Mouse (Mus musculus) fat pad, adult 2 months (tissue): ENCODE data around the gene Wdr46.
A peak's percentile ranks its signal among the peaks of the same experiment; 100 is the strongest.
"Not testable (repeated sequence)": the region's sequence is repeated elsewhere in the genome, so short reads cannot be mapped to it uniquely, and the experiment has no call there.

Source experiments
- DNase-seq: peaks from one replicate; pipeline ENCODE4 v3.0.0-alpha.2; 2011; ENCODE audit warnings: low read depth, low spot score; ENCODE audit errors: extremely low read depth

The Wdr46 gene

DNA sequence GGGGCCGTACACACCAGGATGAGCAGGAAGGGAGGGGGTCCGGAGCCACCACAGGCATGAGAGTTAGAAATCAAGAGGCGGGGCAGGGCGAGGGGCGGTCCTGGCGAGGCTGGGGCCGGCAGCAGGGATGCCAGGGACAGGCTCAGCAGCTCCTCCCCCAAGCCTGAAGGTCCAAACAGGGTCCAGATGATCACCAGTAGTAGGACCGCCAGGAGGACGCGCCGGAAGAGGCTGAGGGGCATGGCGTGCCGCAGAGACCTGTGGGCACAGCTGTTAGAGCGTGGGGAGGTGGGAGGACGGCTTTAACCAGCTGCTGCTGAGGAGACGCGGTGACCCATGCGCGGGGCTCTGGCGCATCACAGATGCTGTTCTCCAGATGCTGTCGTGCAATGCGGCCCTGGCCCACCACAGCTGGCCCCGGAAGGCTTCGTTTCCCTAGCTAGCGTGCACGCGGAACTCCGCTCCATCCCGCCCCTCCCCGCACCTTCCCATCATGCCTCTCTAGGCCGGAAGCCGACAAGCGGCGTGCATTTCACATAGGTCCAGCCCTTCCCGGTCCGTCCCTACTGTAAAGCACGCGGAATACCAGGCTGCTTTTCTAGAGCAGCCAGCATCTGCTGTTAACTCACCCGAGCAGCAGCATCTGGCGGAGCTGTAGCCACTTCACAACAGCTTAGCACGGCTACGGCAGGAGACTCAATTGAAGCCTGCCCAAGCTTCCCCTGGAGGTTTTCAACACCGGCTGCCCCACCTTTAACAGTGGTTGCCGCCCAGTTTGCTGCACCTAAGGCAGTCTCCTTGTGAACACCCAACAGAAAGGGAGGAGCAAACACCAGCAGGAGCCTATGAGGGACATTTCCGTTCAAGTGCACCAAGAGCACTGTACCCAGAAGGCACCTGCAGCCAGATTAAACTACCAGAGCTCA is 10.8 kb downstream of the Wdr46 start, which contains the start of gene B3galt4:
B3galt4 (minus strand) TSS at position 468 of the 926 bp plus-strand sequence.
- DNase-seq: no peak

DNA sequence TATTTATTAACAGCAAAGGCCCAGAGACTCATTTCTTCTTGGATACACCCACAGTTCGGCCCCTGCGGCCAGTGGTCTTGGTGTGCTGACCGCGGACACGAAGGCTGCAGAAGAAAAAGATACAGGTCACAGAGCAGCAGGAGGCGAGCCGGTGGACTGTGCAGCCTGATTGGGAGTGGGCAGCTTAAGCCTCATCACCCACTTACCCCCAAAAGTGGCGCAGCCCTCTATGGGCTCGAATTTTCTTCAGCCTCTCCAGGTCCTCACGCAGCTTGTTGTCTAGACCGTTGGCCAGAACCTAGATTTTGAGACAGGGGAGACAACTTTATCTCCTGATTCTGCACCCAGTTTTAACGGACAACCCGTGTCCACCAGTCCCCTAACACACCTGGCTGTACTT is 11.6 kb downstream of the Wdr46 start:
- not testable (repeated sequence) for DNase-seq

DNA sequence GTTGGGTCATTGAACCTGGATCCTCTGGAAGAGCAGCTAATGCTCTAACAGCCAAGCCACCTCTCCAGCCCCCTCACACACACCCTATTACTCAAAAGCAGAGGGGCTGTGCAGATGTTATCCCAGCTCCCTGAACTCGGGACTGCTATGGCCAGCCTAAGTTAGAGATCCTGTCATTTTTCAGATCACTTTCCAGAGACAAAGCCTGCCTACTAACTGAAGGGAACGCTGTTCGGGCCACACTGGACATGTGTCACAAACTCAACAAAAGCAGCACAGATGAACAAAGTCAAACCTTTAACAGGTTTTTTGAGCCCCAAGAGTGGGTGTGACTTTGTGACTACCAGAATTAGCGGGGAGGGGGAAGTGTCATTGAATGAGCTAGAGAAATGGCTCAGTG is 12.4 kb downstream of the Wdr46 start:
- DNase-seq: no peak

DNA sequence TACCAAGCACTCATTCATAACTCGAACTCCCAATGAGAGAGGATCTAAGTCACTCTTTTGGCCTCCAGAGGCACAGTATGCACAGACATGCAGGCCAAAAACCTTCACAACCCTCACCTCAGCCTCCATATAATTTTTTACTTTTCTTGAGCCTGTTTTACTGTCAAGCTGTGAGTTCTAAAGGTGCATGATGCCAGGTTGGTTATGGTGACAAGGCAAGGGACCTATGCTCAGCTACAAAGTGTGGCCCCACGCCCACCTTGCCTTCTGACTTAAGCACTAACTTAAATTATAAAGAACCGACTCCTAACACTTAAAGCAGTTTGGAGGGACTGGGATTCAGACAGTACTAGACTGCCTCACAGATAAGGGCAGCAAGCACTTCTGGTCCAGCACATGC is 12.8 kb downstream of the Wdr46 start:
- DNase-seq: no peak

DNA sequence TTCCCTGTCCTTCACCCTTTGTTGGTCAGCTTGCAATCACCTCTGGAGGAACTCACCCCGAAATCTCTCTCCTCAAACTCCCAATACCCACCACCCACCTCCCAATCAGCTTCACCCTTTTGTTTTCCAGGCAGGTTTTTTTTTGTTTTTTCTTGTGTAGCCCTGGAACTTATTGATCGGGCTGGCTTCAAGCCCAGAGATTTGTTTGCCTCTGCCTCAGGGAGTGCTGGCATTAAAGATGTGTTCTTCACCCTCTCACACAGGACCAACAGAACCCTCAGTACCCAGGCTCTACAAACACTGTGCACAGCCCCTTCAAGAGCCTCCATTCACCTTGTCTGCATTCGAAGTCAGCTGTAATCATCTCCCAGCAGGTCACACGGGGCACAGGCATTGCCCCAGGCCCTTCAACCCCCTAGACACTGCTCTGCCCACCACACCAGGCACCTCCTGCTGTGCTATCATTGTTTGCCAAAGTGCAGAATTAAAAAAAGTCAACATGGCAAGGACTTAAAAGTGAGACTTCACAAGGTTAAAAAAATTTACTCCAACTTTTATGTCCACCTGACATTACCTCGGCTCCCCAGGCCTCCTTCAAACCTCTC is 13.6 kb downstream of the Wdr46 start:
- no peak for DNase-seq

DNA sequence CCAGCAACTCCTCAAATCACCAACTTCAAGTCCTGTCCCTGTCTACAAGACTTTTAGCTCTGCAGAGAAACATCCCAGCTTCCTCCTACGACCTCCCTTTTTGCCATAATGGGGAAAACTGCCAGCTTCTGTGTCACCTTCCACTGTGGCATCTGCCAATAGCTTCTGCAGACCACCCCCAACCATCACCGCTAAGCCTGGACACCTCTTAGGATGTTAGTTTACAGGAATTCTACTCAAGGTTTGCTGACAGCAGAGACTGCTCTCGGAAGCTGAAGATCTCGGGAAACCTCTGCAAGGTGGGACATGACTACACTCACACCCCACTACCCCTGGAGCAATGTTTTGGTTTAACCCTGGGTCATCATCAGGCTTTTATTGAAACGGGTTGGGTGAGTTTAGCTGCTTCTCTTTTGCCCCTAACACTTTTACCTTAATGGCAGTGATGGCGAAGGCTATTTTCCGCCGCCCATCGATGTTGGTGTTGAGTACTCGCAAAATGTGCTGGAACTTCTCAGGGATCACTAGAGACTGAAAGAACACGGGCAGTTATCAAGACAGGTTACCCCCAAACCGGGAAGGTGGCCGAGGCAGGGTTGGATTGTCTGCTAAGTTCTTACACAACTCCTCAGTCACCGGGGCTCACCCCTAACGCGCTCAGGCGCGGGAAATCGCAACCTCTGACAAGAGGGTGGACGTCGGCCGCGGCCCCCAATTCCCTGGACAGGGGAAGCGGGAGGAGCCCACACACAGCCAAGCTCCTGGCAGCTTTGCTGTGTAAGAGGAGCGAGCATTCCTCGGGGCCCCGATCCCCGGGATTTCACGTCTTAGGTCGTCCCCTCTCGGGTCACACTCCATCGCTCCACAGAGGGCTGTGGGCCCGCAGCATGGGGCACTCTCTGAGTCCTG is 14.4 kb downstream of the Wdr46 start:
- no peak for DNase-seq

DNA sequence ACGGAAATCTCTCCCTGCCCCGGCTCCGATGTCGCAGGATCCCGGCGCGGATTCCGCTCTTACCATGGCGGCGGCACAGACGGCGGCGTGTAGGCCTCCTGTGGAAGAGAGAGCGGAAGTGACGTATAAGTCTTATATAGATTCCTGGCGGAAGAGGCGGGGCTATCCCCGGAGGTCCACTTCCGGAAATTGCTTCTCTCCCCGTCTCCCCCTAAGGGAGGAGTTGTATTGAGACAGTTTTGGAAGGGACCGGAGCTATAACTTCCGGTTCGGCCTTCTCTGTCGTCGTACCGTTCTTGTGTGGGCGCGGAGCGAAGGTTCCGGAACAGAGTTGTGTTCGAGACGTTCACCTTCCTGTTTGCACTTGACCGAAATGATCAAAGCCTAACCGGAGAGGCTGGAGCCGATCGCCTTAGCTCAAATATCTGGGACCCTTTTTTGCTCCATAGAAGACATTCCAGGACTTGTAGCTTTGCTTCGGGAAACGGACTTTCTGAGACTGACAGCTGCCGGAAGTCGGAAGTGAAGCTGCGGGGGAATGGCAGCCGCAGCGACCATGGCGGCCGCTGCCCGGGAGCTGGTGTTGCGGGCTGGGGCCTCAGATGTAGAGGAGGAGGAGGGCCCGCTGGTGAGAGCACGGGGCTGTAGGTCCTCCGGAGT is 15.2 kb downstream of the Wdr46 start, which contains the start of the genes Vps52 and Rps18:
Vps52 (plus strand) TSS at position 258 of the 660 bp plus-strand sequence.
Rps18 (minus strand) TSS at position 447 of the 660 bp plus-strand sequence.
- peak; percentile 85 for DNase-seq

DNA sequence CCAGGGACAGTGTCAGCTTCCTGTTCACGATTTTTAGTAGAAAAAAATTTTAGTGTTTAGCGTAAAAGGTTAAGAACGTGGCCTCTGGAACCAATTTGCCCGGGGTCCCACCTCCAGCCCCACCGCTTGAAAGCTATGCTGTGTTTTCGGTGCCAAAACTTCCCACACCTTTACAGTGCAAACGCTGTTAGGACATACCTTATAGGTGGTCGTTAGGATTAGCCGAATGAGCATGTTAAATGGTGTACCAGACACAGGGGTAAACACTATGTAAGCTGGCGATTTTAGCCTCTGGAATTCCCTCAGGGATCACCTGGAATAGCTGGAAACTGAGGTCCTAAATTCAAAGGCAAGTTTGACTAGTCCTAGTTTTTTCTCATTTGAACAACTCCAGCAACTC is 15.9 kb downstream of the Wdr46 start:
- DNase-seq: no peak

DNA sequence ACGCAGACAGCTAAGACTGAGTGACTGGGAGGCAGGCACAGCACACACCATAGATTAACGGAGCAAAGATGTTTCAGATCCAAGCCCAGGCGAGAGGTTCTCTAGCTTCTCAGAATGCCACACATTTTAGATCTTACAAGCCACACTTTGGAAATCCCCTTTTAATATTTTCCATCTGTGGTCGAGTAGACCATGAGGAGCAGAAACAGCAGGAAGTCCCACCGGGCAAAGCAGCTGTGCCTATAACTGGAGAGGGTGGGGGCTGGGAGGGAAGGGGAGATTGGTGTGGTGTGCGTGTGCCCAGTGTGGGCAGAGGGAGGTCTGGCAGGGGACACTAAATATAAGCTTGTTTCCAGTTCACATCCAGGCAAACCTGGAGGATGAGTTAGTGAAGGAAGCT is 17.0 kb downstream of the Wdr46 start:
- no peak for DNase-seq

DNA sequence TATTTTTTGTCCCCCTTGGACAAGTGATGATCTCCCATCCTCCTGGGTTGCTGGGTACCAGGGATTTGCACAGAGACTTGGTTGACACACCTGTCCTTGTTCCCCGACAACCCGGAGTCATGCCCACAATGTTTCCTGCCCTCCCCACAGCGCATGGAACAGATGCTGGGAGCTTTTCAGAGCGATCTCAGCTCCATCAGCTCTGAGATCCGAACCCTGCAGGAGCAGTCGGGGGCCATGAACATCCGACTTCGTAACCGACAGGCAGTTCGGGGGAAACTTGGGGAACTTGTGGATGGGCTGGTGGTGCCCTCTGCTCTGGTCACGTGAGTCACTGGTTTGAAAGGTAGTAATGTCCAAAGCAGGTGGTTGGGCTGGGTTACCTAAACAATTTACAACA is 18.0 kb downstream of the Wdr46 start:
- no peak for DNase-seq

DNA sequence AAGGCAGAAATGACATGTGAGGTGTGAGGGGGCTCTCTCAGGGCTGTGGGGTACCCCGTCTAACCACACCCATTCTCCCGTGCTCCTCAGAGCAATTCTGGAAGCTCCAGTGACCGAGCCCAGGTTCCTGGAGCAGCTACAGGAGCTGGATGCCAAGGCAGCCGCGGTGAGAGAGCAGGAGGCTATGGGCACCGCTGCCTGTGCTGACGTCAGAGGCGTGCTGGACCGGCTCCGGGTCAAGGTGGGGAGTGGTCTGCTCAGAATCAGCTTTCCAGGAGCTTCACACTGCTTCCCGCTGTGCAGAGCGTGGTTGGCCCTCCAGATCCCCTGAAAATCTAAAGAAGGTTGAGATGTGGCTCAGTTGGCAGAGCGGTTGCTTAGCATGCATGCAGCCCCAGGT is 18.7 kb downstream of the Wdr46 start:
- DNase-seq: no peak

DNA sequence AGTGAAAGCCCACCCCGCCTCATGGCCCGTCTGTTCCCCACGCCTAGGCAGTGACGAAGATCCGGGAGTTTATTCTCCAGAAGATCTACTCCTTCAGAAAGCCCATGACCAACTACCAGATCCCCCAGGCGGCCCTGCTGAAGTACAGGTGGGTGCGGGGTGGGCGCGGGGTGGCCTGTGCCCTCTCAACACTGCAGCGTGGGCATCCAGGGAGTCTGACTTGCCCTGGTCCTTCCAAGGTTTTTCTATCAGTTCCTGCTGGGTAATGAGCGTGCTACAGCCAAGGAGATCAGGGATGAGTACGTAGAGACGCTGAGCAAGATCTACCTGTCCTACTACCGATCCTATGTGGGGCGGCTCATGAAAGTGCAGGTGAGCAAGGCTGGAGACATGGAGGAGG is 19.5 kb downstream of the Wdr46 start:
- DNase-seq: no peak

DNA sequence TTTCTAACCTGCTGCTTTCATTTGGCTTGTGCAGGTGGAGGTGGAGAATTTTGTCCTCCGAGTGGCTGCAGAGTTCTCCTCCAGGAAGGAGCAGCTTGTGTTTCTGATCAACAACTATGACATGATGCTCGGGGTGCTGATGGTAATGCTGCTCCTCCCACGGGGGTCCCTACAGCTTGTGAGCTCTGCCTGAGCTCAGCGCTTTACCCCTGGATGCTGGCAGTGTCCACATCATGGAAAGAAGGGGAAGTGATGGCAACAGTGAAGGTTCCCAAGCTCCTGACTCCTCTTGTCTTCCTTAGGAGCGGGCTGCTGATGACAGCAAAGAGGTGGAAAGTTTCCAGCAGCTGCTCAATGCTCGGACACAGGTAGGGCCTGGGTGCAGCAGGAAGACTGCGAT is 22.4 kb downstream of the Wdr46 start:
- DNase-seq: no peak

DNA sequence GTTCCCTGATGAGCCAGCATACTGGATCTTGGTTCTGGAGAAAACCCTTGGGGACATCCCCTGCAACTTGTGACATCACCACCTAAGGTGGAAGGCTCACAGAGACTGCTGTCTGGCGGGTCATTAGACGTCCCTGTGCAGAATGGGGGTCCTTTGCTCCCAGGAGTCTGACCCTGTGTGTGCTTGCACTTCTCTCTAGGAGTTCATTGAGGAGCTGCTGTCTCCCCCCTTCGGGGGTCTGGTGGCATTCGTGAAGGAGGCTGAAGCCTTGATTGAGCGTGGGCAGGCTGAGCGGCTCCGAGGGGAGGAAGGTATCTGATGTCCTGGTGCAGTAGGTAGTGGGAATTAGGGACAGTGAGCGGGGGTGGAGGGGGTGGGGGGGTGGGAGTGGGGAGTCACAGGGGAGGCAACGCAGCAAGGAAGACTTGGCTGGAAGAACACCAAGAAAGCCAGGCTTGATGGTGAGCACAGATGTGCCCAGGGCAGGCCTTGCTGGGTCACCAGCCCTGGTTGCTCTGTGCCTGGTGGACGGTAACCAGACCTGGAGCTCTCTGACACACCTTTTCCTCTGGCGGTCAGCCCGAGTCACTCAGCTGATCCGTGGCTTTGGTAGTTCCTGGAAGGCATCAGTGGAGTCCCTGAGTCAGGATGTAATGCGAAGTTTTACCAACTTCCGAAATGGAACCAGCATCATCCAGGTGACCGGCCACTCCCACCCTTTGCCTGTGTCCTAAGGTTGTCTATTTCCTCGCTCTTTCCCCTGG is 24.8 kb downstream of the Wdr46 start:
- no peak for DNase-seq

DNA sequence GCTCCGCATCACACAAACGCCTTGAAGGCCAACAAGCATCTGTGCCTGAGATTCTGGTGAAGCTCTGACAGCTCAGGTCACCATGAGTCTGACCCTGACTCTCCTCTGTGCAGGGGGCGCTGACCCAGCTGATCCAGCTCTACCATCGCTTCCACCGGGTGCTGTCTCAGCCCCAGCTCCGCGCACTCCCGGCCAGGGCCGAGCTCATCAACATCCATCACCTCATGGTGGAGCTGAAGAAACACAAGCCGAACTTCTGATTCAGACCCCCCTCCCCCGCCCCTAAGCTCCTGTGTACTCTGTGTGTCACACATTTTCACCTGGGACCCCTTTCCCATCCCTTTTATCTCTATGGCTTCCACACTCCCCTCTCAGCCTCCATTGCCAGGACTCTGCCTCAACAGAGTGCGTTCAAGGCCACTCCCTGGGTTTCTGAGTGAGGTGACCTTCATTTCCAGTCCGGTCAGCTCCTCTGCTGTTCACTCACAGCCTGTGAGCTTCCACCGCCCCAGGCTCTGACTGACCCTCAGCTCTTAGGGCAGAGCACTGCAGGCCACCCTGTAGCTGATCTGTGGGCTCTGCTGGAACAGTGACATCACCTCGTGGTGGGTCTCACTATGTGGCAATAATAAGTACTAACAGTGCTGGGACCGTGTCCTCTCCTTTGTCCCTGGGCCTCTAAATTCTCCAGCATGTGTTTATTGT is 25.5 kb downstream of the Wdr46 start:
- no peak for DNase-seq

DNA sequence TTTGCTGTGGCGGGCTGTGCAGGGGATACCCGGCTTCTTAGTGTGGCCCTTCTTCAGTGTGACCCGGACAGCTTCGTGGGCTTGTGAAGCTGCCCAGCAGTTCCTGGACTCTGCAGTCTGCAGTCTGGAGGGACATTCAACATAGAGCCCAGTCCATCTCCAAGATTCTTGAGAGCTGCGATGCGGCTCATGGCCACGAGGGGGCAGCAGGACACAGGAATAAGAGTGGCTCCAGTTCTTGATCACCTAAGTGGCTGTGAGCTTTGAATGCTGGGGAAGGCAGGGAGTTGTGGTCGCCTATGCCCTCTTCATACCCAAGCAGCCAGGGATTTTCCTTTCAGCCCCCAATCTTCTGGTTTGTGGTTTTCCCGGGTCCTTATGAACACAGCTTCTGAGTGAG is 28.0 kb downstream of the Wdr46 start:
- no peak for DNase-seq

DNA sequence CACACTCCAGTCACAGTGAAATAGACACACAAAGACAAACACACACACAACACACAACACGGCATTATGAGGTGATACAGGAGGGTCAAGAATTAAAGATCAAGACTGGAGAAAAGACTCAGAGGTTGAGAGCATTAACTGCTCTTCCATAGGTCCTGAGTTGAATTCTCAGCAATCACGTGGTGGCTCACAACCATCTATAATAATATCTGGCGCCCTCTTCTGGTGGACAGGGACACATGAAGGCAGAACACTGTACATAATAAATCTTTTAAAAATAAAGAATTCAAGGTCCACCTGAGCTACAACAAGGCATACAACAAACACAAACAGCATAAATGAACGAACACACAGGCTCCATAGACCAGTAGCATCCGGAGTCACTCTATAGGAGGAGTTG is 28.5 kb downstream of the Wdr46 start:
- DNase-seq: no peak

DNA sequence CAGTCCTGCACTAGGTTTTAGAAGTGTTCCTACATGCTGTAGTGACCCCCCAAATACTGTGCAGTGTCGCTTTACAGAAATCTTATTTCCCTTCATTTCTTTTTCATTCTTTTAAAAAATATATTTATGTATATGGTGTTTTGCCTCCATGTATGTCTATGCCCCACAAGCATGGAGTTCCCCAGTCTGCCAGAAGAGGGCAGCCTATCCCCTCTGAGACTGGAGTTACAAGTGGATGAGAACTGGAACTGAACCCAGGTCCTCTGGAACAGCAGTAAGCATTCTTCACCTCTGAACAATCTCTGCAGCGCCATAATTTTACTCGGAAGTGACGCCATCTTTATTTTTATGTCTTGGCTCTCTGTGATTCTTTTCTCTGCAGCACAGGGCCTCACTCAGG is 28.9 kb downstream of the Wdr46 start:
- DNase-seq: no peak

DNA sequence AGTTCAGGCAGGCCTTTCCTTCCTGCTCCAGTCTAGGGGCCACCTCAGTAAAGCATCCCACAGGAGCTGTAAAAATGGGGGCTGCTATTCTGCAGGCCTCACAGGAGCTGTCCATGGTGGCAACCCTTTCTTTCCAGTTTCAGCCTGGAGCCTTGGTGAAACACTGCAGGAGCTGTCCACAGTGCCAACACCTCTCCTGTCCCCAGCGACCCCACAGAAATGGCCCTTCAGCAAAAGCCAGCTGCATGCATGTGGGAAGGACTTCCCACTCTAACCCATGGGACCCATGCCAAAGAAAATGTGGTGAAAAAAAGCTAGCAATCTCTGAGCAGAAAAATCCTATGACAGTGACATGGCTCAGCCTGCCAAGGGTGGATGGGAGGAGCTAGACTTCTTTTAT is 32.2 kb downstream of the Wdr46 start:
- no peak for DNase-seq
